8 mouse cellular contexts compared by ENCODE assay signal in the genomic region with DNA sequence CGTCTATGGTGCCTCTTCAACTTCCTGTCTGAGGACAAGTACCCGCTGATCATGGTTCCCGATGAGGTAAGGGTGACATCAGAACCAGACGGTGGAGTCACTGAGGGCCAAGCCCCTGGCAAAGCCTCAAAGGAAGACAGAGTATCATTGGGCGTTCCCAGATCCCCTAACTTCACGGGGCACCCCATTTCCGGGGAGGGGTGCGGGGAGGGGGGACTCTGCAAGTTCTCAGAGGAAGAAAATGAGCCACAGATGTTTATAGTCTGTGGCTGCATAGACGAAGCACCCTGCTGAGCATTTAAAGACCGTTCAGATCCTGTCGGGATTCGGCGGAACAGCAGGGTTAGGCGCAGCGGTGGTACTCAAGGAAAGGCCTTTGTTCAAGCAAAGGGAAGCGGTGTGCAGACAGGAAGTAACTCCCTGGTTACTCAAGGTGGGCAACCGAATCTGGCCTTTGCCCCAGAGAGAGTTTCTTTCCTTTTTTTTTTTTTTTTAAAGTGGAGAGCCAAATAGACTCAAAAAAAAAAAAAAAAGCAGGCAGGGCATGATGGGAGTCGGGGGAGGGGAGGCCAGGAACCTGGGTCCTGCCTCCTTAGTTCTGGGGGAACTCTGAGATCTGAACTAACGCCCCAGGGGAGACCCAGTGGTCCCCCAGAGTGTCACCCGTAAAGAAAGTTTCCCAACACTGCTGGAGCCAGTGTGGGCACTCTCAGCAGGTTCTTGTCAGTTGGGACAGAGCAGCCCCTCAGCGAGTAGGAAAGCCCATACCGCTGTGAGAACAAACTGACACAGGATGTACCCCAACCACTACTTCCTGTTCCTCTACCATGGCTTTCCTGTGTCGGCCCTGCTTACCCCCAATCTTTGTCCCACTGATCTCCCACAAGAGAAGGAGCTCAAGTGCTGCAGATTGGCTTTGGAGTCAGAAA. TPM values are rescaled to one million over a fixed set of nuclear protein-coding genes. Genes with fewer than 3 reads are reported as not detected.
DNase-seq lines count a peak whose midpoint lies in the region; ATAC-seq lines count a peak whose summit lies in the region.

No protein-coding gene starts in this region.

- WGBS in embryonic facial prominence, embryonic 10.5 days = 23% methylated on average over 23 of the region's 23 CpGs
- 12% methylated on average over 23 of the region's 23 CpGs for WGBS in limb, embryonic 13.5 days

- peak overlapping the region; percentile 33 for H3K4me3 ChIP-seq in embryonic facial prominence, embryonic 10.5 days
- no peak overlapping the region for H3K4me3 ChIP-seq in limb, embryonic 13.5 days

- ATAC-seq in limb, embryonic 13.5 days (ENCODE audit: low FRiP score, low read depth) = no peak; the same call in 1 of the 2 replicates

- H3K27ac ChIP-seq in embryonic facial prominence, embryonic 10.5 days (replicated peaks) = peak overlapping the region; percentile 72
- H3K27ac ChIP-seq in limb, embryonic 13.5 days = peak overlapping the region; percentile 76

- H3K9ac ChIP-seq in limb, embryonic 13.5 days = 0 out of 2 replicates have a peak overlapping the region, but pooled peaks have one; percentile 36

- no peaks in the 10 kb centered on the region for H3K9me3 ChIP-seq in embryonic facial prominence, embryonic 10.5 days
- H3K9me3 ChIP-seq in limb, embryonic 13.5 days = no peaks in the 10 kb centered on the region

- H3K27me3 ChIP-seq in embryonic facial prominence, embryonic 10.5 days (replicated peaks; ENCODE audit: low read depth, poor library complexity, severe bottlenecking) = peaks cover 20% of the 10 kb centered on the region
- no peaks in the 10 kb centered on the region for H3K27me3 ChIP-seq in limb, embryonic 13.5 days

- peak overlapping the region; percentile 47 for H3K4me2 ChIP-seq in limb, embryonic 13.5 days (replicated peaks)

- H3K4me1 ChIP-seq in embryonic facial prominence, embryonic 10.5 days = peaks cover 21% of the 10 kb centered on the region
- peaks cover 19% of the 10 kb centered on the region for H3K4me1 ChIP-seq in limb, embryonic 13.5 days

- H3K36me3 ChIP-seq in embryonic facial prominence, embryonic 10.5 days (replicated peaks) = no peaks in the 10 kb centered on the region
- H3K36me3 ChIP-seq in limb, embryonic 13.5 days = peaks cover 7% of the 10 kb centered on the region; the same call in 1 of the 2 replicates

- DNase-seq in layer of hippocampus, adult 9-11 months = peak; percentile 36
- no peak for DNase-seq in layer of hippocampus, adult 11-12 months (ENCODE audit: low spot score)
- DNase-seq in embryonic facial prominence, embryonic 10.5 days (ENCODE audit: low spot score) = peak; percentile 40
- DNase-seq in naive thymus-derived CD4-positive, alpha-beta T cell, adult 2 months (ENCODE audit: low read depth) = peak; percentile 94
- DNase-seq in urinary bladder, postnatal 25 days (ENCODE audit: low spot score) = no peak
- DNase-seq in kidney, adult 8-10 months = no peak
- DNase-seq in cerebellum, adult 11-12 months = no peak

RNA-seq across cellular contexts. Expression of a gene that starts 10.4 kb away (rescaled TPM):
- polyA plus RNA-seq in embryonic facial prominence, embryonic 10.5 days (2016; fragmentation: Nextera tagmentation; extraction: Ambion mirVana) = 3.4 and 3.7 TPM in 2 replicates
- polyA plus RNA-seq in limb, embryonic 13.5 days (2015; fragmentation: Nextera tagmentation; extraction: Ambion mirVana) = 10.8 and 12.1 TPM in 2 replicates

RNA-seq across cellular contexts. Expression of a gene that starts 14.5 kb away (rescaled TPM):
- polyA plus RNA-seq in embryonic facial prominence, embryonic 10.5 days (2016; fragmentation: Nextera tagmentation; extraction: Ambion mirVana) = 1.4 and 1.9 TPM in 2 replicates
- 3.0 and 3.4 TPM in 2 replicates for polyA plus RNA-seq in limb, embryonic 13.5 days (2015; fragmentation: Nextera tagmentation; extraction: Ambion mirVana)

RNA-seq across cellular contexts. Expression of a gene that starts 41.1 kb away (rescaled TPM):
- 32.8 and 35.9 TPM in 2 replicates for polyA plus RNA-seq in embryonic facial prominence, embryonic 10.5 days (2016; fragmentation: Nextera tagmentation; extraction: Ambion mirVana)
- 42.2 and 43.6 TPM in 2 replicates for polyA plus RNA-seq in limb, embryonic 13.5 days (2015; fragmentation: Nextera tagmentation; extraction: Ambion mirVana)

Comparison
In these comparisons a context has a peak if more than half of its experiments do, and no peak if none do; other contexts are left out.
1. DNase-seq: peak in layer of hippocampus, adult 9-11 months (single experiment), embryonic facial prominence, embryonic 10.5 days (single experiment) and naive thymus-derived CD4-positive, alpha-beta T cell, adult 2 months (single experiment); none in layer of hippocampus, adult 11-12 months (single experiment), urinary bladder, postnatal 25 days (single experiment), kidney, adult 8-10 months (0 of 2) and cerebellum, adult 11-12 months (single experiment).